Mouse (Mus musculus) skeletal muscle tissue, postnatal 0 days (tissue): ENCODE measurements around the gene Smok3b. TPM values are rescaled to one million over a fixed set of nuclear protein-coding genes. Genes with fewer than 3 reads are reported as not detected.

Experiments
- polyA plus RNA-seq: library from polyadenylated mRNA; unstranded; fragments of >200 nt; fragmentation: Nextera tagmentation; extraction: Ambion mirVana; gene quantifications from 2 replicates; pipeline ENCODE4 v1.2.1, GENCODE M21; 2015

Gene Smok3b
- polyA plus RNA-seq = not detected in 2 replicates

DNA sequence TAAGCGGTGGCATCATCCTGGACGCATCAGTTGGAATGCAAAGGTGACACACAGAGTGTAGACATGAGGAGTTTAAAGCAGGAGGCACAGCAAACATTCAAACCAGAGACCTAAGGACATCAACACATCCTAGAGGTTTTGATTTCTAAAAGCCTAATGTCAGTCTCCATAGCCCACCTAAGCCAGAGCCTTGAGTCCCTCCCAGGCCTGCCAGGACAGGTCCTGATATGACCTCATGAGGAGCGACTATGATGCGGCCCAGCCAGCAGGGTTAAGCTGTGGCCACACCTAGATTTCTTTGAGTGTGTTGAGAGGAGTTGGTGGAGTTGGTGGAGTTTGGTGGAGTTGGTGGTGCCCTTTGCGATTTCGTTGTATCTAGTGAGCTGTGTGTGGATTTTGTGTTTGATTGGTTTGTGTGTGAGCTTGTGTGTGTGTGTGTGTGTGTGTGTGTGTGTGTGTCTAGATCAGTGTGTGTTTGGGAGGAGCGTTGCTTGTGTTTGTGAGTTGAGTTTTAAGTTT, at the start of gene Smok3b, which contains the start of gene Smok3a:
TSS of gene Smok3b (plus strand) at position 469 of the 519 bp plus-strand sequence.
TSS of gene Smok3a (plus strand) at position 301 of the 519 bp plus-strand sequence.

DNA sequence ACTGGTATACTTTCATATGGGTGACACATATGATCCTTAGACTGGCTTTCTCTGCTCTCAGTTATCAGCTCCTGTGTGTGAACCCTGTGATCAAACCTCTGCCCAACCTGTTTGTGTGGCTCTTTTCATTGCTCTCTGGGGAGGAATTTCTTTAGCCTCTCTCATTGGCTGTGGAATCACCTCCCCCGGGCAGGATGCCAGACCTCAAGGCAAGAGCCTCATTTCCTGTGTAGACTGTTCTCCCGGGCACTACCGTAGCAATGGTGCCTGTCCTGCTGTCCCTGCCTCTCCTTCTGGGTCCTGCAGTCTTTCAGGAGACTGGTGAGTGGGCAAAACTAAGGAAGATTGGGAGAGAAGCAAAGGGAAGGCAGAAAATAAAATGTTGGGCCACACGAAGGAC, 39.9 kb upstream of the Smok3b start, which contains the start of gene Azgp1:
TSS of gene Azgp1 (plus strand) at position 221 of the 400 bp plus-strand sequence.

DNA sequence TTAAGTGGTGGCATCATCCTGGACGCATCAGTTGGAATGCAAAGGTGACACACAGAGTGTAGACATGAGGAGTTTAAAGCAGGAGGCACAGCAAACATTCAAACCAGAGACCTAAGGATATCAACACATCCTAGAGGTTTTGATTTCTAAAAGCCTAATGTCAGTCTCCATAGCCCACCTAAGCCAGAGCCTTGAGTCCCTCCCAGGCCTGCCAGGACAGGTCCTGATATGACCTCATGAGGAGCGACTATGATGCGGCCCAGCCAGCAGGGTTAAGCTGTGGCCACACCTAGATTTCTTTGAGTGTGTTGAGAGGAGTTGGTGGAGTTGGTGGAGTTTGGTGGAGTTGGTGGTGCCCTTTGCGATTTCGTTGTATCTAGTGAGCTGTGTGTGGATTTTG, 31.7 kb downstream of the Smok3b start, which contains the start of gene Smok3c:
TSS of gene Smok3c (plus strand) at position 301 of the 400 bp plus-strand sequence.

DNA sequence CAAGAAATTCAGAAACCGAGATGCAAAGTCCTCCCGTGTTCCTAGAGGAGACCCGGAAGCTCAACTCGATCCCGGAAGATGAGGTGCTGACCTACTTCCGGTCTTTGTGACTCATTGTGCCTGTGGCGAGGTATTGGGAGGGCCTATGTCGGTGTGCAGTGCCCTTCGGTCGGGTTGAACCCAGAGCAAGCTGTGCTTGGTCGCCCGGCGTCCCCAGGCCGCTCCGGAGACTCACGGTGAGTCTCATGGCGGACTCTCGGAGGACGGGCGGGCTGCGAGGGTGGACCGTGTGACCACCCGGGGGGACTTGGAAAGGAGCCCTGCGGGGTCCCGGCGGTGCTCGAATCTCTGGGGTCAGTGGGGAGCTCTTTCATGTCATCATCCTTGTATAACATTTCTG, 63.8 kb downstream of the Smok3b start, which contains the start of gene Zkscan1:
TSS of gene Zkscan1 (plus strand) at position 89 of the 400 bp plus-strand sequence.

Other genes starting within 250 kb of the Smok3b start
- gene Ppp1r35, start 242.6 kb upstream of the Smok3b start, polyA plus RNA-seq = 13.6 and 19.4 TPM in 2 replicates
- 5.2 and 7.2 TPM in 2 replicates for gene Mepce, start 233.8 kb upstream of the Smok3b start, polyA plus RNA-seq
- gene Zcwpw1, start 233.6 kb upstream of the Smok3b start, polyA plus RNA-seq = 6.5 and 7.4 TPM in 2 replicates
- 2.2 and 3.2 TPM in 2 replicates for gene Pilra, start 185.1 kb upstream of the Smok3b start, polyA plus RNA-seq
- gene Pilrb1, start 163.3 kb upstream of the Smok3b start, polyA plus RNA-seq = 0.94 and 1.7 TPM in 2 replicates
- gene Pilrb2, start 149.6 kb upstream of the Smok3b start, polyA plus RNA-seq = 4.2 and 4.9 TPM in 2 replicates
- 0.05 and 0.11 TPM in 2 replicates for gene Cyp3a13, start 99.8 kb upstream of the Smok3b start, polyA plus RNA-seq
- 2.6 and 2.8 TPM in 2 replicates for gene Gjc3, start 58.3 kb upstream of the Smok3b start, polyA plus RNA-seq
- gene Azgp1, start 39.9 kb upstream of the Smok3b start, polyA plus RNA-seq = 0.11 and 0.55 TPM in 2 replicates
- gene Smok3a, start 168 bp upstream of the Smok3b start, polyA plus RNA-seq = not detected in 2 replicates
- gene Smok3c, start 31.8 kb downstream of the Smok3b start, polyA plus RNA-seq = not detected in 2 replicates
- gene Zkscan1, start 63.7 kb downstream of the Smok3b start, polyA plus RNA-seq = 5.0 and 5.2 TPM in 2 replicates
- gene Zscan21, start 95.5 kb downstream of the Smok3b start, polyA plus RNA-seq = 21.8 and 23.8 TPM in 2 replicates
- gene Zfp113, start 134.3 kb downstream of the Smok3b start, polyA plus RNA-seq = 7.8 and 9.0 TPM in 2 replicates
- gene Cops6, start 139.6 kb downstream of the Smok3b start, polyA plus RNA-seq = 227 and 247 TPM in 2 replicates
- gene Ap4m1, start 150.6 kb downstream of the Smok3b start, polyA plus RNA-seq = 9.2 and 9.3 TPM in 2 replicates
- 32.0 and 36.3 TPM in 2 replicates for gene Mcm7, start 151.0 kb downstream of the Smok3b start, polyA plus RNA-seq
- gene Taf6, start 166.0 kb downstream of the Smok3b start, polyA plus RNA-seq = 33.2 and 37.7 TPM in 2 replicates
- gene Cnpy4, start 166.1 kb downstream of the Smok3b start, polyA plus RNA-seq = 17.2 and 20.2 TPM in 2 replicates
- 7.0 and 7.1 TPM in 2 replicates for gene Mblac1, start 172.9 kb downstream of the Smok3b start, polyA plus RNA-seq
- gene Nxpe5, start 204.5 kb downstream of the Smok3b start, polyA plus RNA-seq = 0.97 and 1.1 TPM in 2 replicates
- 71.2 and 72.6 TPM in 2 replicates for gene Lamtor4, start 234.1 kb downstream of the Smok3b start, polyA plus RNA-seq
- gene BC037034, start 242.6 kb downstream of the Smok3b start, polyA plus RNA-seq = 1.3 and 2.8 TPM in 2 replicates